Mouse (Mus musculus): ENCODE data around the gene Ifrd1.

Ifrd1 gene

DNA sequence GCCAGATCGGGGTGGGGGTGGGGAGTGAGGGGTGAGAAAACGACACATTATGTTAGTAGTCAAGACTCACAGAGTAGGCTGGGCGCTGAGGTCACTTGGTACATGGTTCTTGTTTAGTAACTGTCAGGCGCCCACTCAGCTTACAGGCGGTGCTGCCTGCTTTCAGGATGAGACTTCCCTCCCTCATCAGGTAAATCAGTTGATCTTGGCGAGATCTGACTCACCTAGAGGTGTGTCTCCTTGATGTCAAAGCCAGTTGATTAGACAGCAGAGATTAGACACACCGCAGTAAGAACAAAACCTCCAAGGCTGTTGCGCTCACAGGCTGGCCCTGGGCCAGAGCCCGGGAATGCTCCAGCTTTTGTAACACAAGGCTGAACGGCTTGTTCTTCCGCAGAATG is 4.5 kb downstream of the Ifrd1 start:
- DNase-seq (ENCODE audit: low read depth, low spot score): no peak

- DNase-seq (ENCODE audit: low read depth, low spot score): no peak
Measured at GRCm38 (mm10) chr12:40243241-40243640, 5.1 kb downstream of the Ifrd1 start.

- DNase-seq (ENCODE audit: low read depth, low spot score): no peak
Measured at GRCm38 (mm10) chr12:40239161-40239560, 9.1 kb downstream of the Ifrd1 start.

DNA sequence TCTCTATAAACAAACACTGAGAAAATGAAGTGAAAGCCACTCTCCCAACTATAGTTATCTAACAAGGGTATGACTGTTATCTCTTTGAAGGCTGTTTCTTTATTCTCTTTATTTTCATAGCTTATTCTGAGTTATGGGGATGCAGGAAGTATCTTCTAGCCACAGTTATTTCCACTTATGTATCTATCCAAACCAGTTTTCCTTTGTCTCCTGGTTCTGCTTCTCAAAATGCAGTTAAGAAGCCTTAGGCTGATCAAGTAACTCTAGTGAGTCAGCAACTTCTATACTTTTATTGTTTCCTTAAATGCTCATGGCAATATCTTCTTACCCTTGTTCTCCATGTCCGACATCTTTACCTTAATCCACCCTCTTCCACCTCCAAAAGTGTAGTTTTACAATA is 16.1 kb downstream of the Ifrd1 start:
- DNase-seq (ENCODE audit: low read depth, low spot score): no peak

GRCm38 (mm10) chr12:40231632-40232031 is 16.7 kb downstream of the Ifrd1 start:
- no peak for DNase-seq (ENCODE audit: low read depth, low spot score)

DNA sequence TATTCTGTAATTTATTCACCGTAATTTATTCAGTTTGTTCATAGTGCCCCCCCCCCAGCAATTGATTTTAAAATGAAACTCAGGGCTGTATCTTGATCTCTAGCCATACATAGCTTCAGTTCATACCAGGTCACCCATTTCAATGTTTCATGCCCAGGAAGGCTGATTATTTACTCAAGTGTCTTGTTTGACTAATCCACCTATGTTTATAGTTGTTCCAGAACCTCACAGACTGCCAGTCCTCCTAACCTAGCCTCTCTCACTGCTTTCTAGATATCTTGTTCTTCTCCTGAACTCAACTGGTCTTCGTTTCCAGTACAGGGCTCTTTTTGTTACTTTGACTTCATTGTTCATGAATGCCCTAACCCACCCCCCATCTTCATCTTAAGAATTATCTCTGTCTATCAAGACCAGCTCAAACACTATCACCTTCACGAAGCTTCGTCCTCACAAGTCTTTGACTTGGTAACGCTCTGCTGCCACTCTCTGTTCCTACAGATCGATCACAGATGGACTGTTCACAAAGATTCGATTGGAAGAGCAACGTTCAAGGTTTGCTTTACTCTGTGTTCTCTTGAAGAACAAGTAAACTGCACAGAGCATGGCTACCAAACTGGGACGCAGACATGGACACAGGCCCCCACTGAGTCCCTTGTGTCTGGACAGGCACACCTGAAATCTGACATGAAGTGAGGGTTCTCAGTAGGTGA is 24.0 kb downstream of the Ifrd1 start:
- DNase-seq (ENCODE audit: low read depth, low spot score): no peak

GRCm38 (mm10) chr12:40223676-40224075 is 24.6 kb downstream of the Ifrd1 start:
- DNase-seq (ENCODE audit: low read depth, low spot score): no peak

GRCm38 (mm10) chr12:40223082-40223619 is 25.2 kb downstream of the Ifrd1 start:
- DNase-seq (ENCODE audit: low read depth, low spot score): peak; percentile 96

- peak; percentile 66 for DNase-seq (ENCODE audit: low read depth, low spot score)
Measured at GRCm38 (mm10) chr12:40222251-40223081, 25.8 kb downstream of the Ifrd1 start.

- DNase-seq (ENCODE audit: low read depth, low spot score): no peak
Measured at GRCm38 (mm10) chr12:40221611-40222010, 26.7 kb downstream of the Ifrd1 start.

DNA sequence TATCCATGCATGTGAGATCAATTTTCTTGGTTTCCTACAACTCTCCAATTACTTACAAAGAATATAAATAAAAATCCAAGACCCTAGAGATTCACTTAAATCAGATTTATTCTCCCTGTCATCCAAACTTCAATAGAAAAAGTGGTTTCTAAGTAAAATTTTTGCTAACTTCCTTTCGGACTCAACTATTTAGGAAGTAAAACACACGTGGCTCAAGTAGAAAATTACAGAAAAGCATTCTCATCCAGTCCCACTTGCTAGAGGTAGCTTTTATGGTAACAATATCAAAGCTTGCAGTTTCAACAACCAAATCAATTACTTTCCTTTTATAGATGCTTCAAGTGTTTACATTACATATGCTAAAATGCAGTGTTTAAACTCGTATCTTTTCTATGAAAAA is 27.4 kb downstream of the Ifrd1 start:
- DNase-seq (ENCODE audit: low read depth, low spot score): no peak

- no peak for DNase-seq (ENCODE audit: low read depth, low spot score)
Measured at GRCm38 (mm10) chr12:40220001-40220570, 28.2 kb downstream of the Ifrd1 start.

DNA sequence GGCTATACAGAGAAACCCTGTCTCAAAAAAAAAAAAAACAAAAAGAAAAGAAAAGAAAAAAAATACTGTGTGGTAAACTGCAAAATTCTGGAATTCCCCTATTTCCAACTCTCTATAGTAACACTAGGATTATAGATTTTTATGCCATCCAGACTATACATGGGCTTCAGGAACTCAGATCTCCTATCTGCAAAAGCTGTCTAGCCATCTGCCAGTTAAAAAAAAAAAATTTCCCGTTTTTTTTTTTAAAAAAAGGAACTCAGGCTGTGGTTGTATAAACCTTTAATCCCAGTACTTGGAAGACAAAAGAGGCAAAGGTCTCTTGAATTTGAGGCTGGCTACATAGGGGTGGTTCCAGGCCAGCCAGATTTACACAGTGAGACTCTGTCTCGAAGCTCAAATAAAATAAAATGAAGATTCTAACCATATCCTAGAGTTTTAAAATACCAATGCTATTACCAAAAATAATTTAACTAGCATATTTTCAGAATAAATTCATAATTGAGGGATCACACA is 29.8 kb downstream of the Ifrd1 start:
- DNase-seq (ENCODE audit: low read depth, low spot score): no peak

DNA sequence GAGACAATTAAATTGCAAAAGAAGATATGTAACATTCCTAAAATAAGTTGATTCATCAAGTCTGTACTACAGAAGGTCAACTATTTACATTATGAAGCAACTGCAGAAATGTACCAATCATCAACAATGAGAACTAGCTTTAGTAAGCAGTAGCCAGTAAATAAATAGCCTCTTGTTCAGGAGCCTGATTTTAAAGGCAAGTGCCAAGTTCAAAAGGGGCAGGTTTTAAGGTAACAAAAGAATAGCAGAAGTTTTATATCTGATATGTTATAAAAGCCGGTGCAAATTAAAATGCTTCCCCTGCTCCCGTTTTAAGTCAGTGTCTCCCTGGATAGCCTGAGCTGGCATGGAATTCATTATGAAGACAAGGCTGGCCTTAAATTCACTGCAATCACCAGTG is 30.5 kb downstream of the Ifrd1 start:
- no peak for DNase-seq (ENCODE audit: low read depth, low spot score)

- DNase-seq (ENCODE audit: low read depth, low spot score): no peak
Measured at GRCm38 (mm10) chr12:40214888-40215876, 33.1 kb downstream of the Ifrd1 start.

DNA sequence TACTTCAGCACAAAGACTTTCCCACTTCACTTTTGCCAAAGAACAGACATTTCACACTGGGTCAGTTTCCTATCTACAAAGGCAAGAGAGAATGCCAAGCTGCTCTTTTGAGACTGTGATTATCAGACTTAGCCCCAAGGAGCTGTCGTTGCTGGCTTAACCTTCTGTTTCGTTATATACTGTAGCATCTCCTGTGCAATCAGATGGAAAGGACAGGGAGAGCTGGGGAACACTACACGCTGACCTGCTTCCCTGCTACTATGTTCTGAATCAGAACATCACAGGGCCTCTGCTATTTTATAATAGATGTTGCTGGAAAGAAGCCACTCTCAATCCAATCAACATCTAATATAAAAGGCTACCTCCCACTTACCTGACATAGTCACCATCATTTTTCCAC is 39.3 kb downstream of the Ifrd1 start:
- DNase-seq (ENCODE audit: low read depth, low spot score): no peak

DNA sequence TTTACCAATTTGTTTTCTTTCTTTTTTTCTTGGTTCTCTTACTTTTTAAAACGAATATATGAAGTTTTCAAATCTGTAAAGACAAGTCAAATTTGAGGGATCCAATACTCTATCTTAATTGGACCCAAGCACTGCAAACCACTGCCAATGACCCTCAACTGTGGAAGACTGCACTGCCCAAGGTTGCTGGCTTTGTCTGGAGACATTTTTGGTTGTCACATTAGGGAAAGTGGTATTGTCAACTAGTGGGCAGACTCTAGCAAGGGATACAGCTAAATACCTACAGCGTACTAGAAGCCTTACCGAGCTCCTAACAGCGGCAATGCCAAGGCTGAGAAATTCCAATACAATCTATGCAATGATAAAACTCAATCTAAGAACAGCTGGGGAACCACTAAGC is 40.4 kb downstream of the Ifrd1 start:
- no peak for DNase-seq (ENCODE audit: low read depth, low spot score)

GRCm38 (mm10) chr12:40202161-40203035 is 45.9 kb downstream of the Ifrd1 start:
- no peak for DNase-seq (ENCODE audit: low read depth, low spot score)

DNA sequence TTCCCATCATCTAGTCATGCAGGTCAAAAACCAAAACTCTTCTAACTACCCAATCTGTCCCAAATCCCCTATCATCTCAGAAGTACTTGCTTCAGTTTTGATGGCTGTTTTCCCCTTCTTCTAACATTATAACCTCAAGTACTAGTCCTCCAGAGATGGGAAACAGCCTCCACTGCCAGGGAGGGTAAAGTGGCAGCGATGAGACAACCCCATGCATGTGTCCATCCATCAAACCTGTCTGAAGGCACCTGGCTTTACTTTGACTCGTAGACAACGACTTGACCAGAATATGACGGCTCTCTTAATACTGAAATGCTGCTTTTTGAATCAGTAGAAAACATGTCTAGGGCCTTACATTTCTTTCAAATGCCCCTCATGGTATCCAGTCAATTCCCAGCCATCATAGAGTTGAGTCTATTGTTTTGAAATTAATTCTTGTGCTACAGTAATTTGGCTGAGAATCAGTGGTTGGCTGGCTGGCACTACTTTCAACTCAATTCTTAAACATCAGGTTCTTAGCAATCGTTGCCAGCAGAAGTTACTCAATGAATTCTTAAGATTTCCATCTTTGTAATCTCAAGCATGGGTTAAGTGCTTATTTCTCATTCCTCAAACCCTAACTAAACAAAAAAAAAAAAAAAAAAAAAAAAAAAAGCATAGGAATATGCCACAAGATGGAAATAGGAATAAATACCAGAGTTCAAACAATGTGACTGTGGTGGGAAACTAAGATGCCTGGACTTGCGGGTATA is 47.6 kb downstream of the Ifrd1 start:
- DNase-seq (ENCODE audit: low read depth, low spot score): no peak

Data from WW6 (cell line).